Comparison of ENCODE assay signal across 19 mouse cellular contexts in genomic region chr12:21301932-21302331, GRCm38 (mm10). TPM values are rescaled to one million over a fixed set of nuclear protein-coding genes. Genes with fewer than 3 reads are reported as not detected.
DNase-seq lines count a peak whose midpoint lies in the region; ATAC-seq and TF ChIP-seq lines count a peak whose summit lies in the region.
"Had no signal": no experiment of that assay in that cellular context is flagged by ENCODE, and none has a peak within 500 bp of the region (broad histone marks: within the 10 kb centered on the region; RNA-seq: fewer than 3 reads in every experiment).

No protein-coding gene starts in this region.

- H3K9ac ChIP-seq in heart, embryonic 15.5 days, result no peak overlapping the region
- no peak overlapping the region for H3K9ac ChIP-seq in intestine, embryonic 16.5 days (ENCODE audit: low read depth, low read length)
- no peak overlapping the region for H3K9ac ChIP-seq in kidney, postnatal 0 days (ENCODE audit: low read depth, low read length)
- H3K9ac ChIP-seq in liver, postnatal 0 days (replicated peaks), result no peak overlapping the region
- H3K9ac ChIP-seq: forebrain, embryonic 15.5 days; lung, embryonic 14.5 days; midbrain, embryonic 12.5 days had no signal

- TF ChIP-seq CTCF in kidney, postnatal 0 days (IDR thresholded peaks at IDR 0.05; ENCODE audit: low read depth), result no peak
- no peak for TF ChIP-seq CTCF in liver, postnatal 0 days (IDR thresholded peaks at IDR 0.05; ENCODE audit: low read depth)

- 0 out of 2 replicates have a peak, but pooled peaks cover 2% of the 10 kb centered on the region for H3K4me1 ChIP-seq in heart, embryonic 15.5 days (replicated peaks)
- no peaks in the 10 kb centered on the region for H3K4me1 ChIP-seq in intestine, embryonic 16.5 days (ENCODE audit: control insufficient read depth, insufficient read depth, low read length)
- no peaks in the 10 kb centered on the region for H3K4me1 ChIP-seq in kidney, postnatal 0 days (replicated peaks; ENCODE audit: insufficient read depth, low read length)
- peaks cover 7% of the 10 kb centered on the region for H3K4me1 ChIP-seq in liver, postnatal 0 days (ENCODE audit: insufficient read depth)
- H3K4me1 ChIP-seq: forebrain, embryonic 15.5 days; midbrain, embryonic 12.5 days had no signal

- no peak overlapping the region for H3K4me2 ChIP-seq in heart, embryonic 15.5 days
- no peak overlapping the region for H3K4me2 ChIP-seq in intestine, embryonic 16.5 days (ENCODE audit: low read depth, low read length)
- no peak overlapping the region for H3K4me2 ChIP-seq in kidney, postnatal 0 days (ENCODE audit: low read length)
- no peak overlapping the region for H3K4me2 ChIP-seq in liver, postnatal 0 days (ENCODE audit: low read depth, low read length)
- H3K4me2 ChIP-seq: forebrain, embryonic 15.5 days; lung, embryonic 14.5 days; midbrain, embryonic 12.5 days had no signal

- H3K9me3 ChIP-seq in heart, embryonic 15.5 days (replicated peaks), result no peaks in the 10 kb centered on the region
- H3K9me3 ChIP-seq in intestine, embryonic 16.5 days (ENCODE audit: control insufficient read depth, low read length), result no peaks in the 10 kb centered on the region
- H3K9me3 ChIP-seq in kidney, postnatal 0 days (replicated peaks; ENCODE audit: low read length), result no peaks in the 10 kb centered on the region
- no peaks in the 10 kb centered on the region for H3K9me3 ChIP-seq in liver, postnatal 0 days (ENCODE audit: low read length)
- H3K9me3 ChIP-seq: forebrain, embryonic 15.5 days; midbrain, embryonic 12.5 days had no signal

- WGBS in heart, embryonic 15.5 days, result 80% methylated on average over 8 of the region's 8 CpGs
- WGBS in intestine, embryonic 16.5 days, result 29% methylated on average over 8 of the region's 8 CpGs
- 69% methylated on average over 8 of the region's 8 CpGs for WGBS in kidney, postnatal 0 days
- WGBS in liver, postnatal 0 days (ENCODE audit: insufficient replicate concordance), result 54% methylated on average over 8 of the region's 8 CpGs

- intact Hi-C loops in heart, postnatal 14 days (cut with DNase I), result no loop called here

- no peak for ATAC-seq in heart, embryonic 15.5 days (replicated peaks; ENCODE audit: insufficient number of reproducible peaks, insufficient read depth, low FRiP score, low read depth)
- peak; percentile 45; the same call in 1 of the 2 replicates for ATAC-seq in intestine, embryonic 16.5 days
- ATAC-seq in kidney, postnatal 0 days (replicated peaks; ENCODE audit: low FRiP score, low read depth), result peak; percentile 82
- ATAC-seq in liver, postnatal 0 days, result peak; percentile 49
- ATAC-seq: forebrain, embryonic 15.5 days had no signal

- H3K27me3 ChIP-seq in heart, embryonic 15.5 days, result no peaks in the 10 kb centered on the region
- no peaks in the 10 kb centered on the region for H3K27me3 ChIP-seq in intestine, embryonic 16.5 days (replicated peaks; ENCODE audit: control insufficient read depth, insufficient read depth, low read length)
- H3K27me3 ChIP-seq in kidney, postnatal 0 days (ENCODE audit: insufficient read depth, low read length), result no peaks in the 10 kb centered on the region
- H3K27me3 ChIP-seq in liver, postnatal 0 days (ENCODE audit: insufficient read depth, low read length), result no peaks in the 10 kb centered on the region
- H3K27me3 ChIP-seq: forebrain, embryonic 15.5 days; midbrain, embryonic 12.5 days had no signal

- DNase-seq in heart, postnatal 14 days, result no peak
- peak; percentile 23 for DNase-seq in kidney, postnatal 0 days (ENCODE audit: low spot score)
- DNase-seq in liver, postnatal 0 days, result no peak
- no peak for DNase-seq in cerebellum, postnatal 25 days
- DNase-seq in adrenal gland, adult 18-20 months (ENCODE audit: low spot score in 2 of 2), result no peak
- no peak for DNase-seq in right cerebral cortex, postnatal 4 days
- DNase-seq: cerebellum, adult 2 months; gastrocnemius, adult 2 months; lung, embryonic 14.5 days; right cerebral cortex, postnatal 14 days; thymus, postnatal 4 days had no signal

- H3K4me3 ChIP-seq in heart, embryonic 15.5 days, result no peak overlapping the region
- H3K4me3 ChIP-seq in intestine, embryonic 16.5 days (ENCODE audit: low read length), result no peak overlapping the region
- H3K4me3 ChIP-seq in kidney, postnatal 0 days (replicated peaks; ENCODE audit: low read depth, low read length), result no peak overlapping the region
- H3K4me3 ChIP-seq in liver, postnatal 0 days (ENCODE audit: low read depth, low read length), result no peak overlapping the region
- H3K4me3 ChIP-seq: erythroblast, embryonic 14.5 days; forebrain, embryonic 15.5 days; gastrocnemius, adult 2 months; layer of hippocampus, adult 2 months; left cerebral cortex, adult 2 months; midbrain, embryonic 12.5 days had no signal

- peak overlapping the region; percentile 6; the same call in 1 of the 2 replicates for H3K27ac ChIP-seq in heart, embryonic 15.5 days
- peak overlapping the region; percentile 16; the same call in 1 of the 2 replicates for H3K27ac ChIP-seq in intestine, embryonic 16.5 days (ENCODE audit: low read length)
- H3K27ac ChIP-seq in kidney, postnatal 0 days, result peak overlapping the region; percentile 60; the same call in 1 of the 2 replicates
- H3K27ac ChIP-seq in liver, postnatal 0 days (ENCODE audit: low read depth), result peak overlapping the region; percentile 40; the same call in 1 of the 2 replicates
- H3K27ac ChIP-seq: forebrain, embryonic 15.5 days; gastrocnemius, adult 2 months; layer of hippocampus, adult 2 months; left cerebral cortex, adult 2 months; macrophage; midbrain, embryonic 12.5 days had no signal

- peaks cover 72% of the 10 kb centered on the region for H3K36me3 ChIP-seq in heart, embryonic 15.5 days
- H3K36me3 ChIP-seq in intestine, embryonic 16.5 days (ENCODE audit: control insufficient read depth, insufficient read depth, low read length), result peaks cover 20% of the 10 kb centered on the region
- H3K36me3 ChIP-seq in kidney, postnatal 0 days (ENCODE audit: insufficient read depth, low read length), result peaks cover 60% of the 10 kb centered on the region
- H3K36me3 ChIP-seq in liver, postnatal 0 days (replicated peaks; ENCODE audit: insufficient read depth, low read length), result peaks cover 56% of the 10 kb centered on the region

- TF ChIP-seq EP300 in liver, postnatal 0 days (IDR thresholded peaks at IDR 0.05; ENCODE audit: low read depth), result no peak

RNA-seq across cellular contexts. Expression of gene Iah1, which starts 14.3 kb away (rescaled TPM):
- 37.7 and 38.7 TPM in 2 replicates for polyA plus RNA-seq in heart, embryonic 15.5 days (2015; fragmentation: Nextera tagmentation; extraction: Ambion mirVana)
- 10 to 100 TPM; 23.0 to 23.3 TPM for total RNA-seq in heart, postnatal 14 days (2021)
- polyA plus RNA-seq in intestine, embryonic 16.5 days (2015; fragmentation: Nextera tagmentation; extraction: Ambion mirVana), result 82.5 and 92.3 TPM in 2 replicates
- polyA plus RNA-seq in kidney, postnatal 0 days (2015; fragmentation: Nextera tagmentation; extraction: Ambion mirVana), result 150 and 152 TPM in 2 replicates
- 64.7 and 65.3 TPM in 2 replicates for polyA plus RNA-seq in liver, postnatal 0 days (2015; fragmentation: Nextera tagmentation; extraction: Ambion mirVana)
- 10 to 100 TPM; 51.0 to 60.2 TPM for total RNA-seq in adrenal gland, adult 18-20 months (2021)

RNA-seq across cellular contexts. Expression of gene Itgb1bp1, which starts 15.8 kb away (rescaled TPM):
- 35.0 and 38.7 TPM in 2 replicates for polyA plus RNA-seq in heart, embryonic 15.5 days (2015; fragmentation: Nextera tagmentation; extraction: Ambion mirVana)
- 10 to 100 TPM; 34.6 to 43.8 TPM for total RNA-seq in heart, postnatal 14 days (2021)
- 40.1 and 42.5 TPM in 2 replicates for polyA plus RNA-seq in intestine, embryonic 16.5 days (2015; fragmentation: Nextera tagmentation; extraction: Ambion mirVana)
- polyA plus RNA-seq in kidney, postnatal 0 days (2015; fragmentation: Nextera tagmentation; extraction: Ambion mirVana), result 50.9 and 52.6 TPM in 2 replicates
- 18.9 and 19.5 TPM in 2 replicates for polyA plus RNA-seq in liver, postnatal 0 days (2015; fragmentation: Nextera tagmentation; extraction: Ambion mirVana)
- total RNA-seq in adrenal gland, adult 18-20 months (2021), result 10 to 100 TPM; 59.5 to 90.4 TPM

RNA-seq across cellular contexts. Expression of gene Cpsf3, which starts 16.7 kb away (rescaled TPM):
- 63.1 and 69.1 TPM in 2 replicates for polyA plus RNA-seq in heart, embryonic 15.5 days (2015; fragmentation: Nextera tagmentation; extraction: Ambion mirVana)
- total RNA-seq in heart, postnatal 14 days (2021), result 10 to 100 TPM; 36.1 to 37.5 TPM
- 94.2 and 105 TPM in 2 replicates for polyA plus RNA-seq in intestine, embryonic 16.5 days (2015; fragmentation: Nextera tagmentation; extraction: Ambion mirVana)
- 81.0 and 83.5 TPM in 2 replicates for polyA plus RNA-seq in kidney, postnatal 0 days (2015; fragmentation: Nextera tagmentation; extraction: Ambion mirVana)
- polyA plus RNA-seq in liver, postnatal 0 days (2015; fragmentation: Nextera tagmentation; extraction: Ambion mirVana), result 30.3 and 33.1 TPM in 2 replicates
- 10 to 100 TPM; 42.4 to 59.8 TPM for total RNA-seq in adrenal gland, adult 18-20 months (2021)

Comparison
In these comparisons a context has a peak if more than half of its experiments do, and no peak if none do; other contexts are left out.
1. H3K27ac ChIP-seq: peak in every context shown above with its lines; median percentile 60 in kidney, postnatal 0 days; 40 in liver, postnatal 0 days; 16 in intestine, embryonic 16.5 days; 6 in heart, embryonic 15.5 days.